Mouse (Mus musculus) stomach, embryonic 14.5 days (tissue): ENCODE data around the gene Wnk2. TPM values are rescaled to one million over a fixed set of nuclear protein-coding genes. Genes with fewer than 3 reads are reported as not detected.

Experiments
- ATAC-seq: fragments of 200-750 bp; cut with Nextera tagmentation; 2 replicates; pipeline ENCODE4 v1.8.0; 2017; ENCODE audit warnings: low read depth, moderate TSS enrichment; ENCODE audit not compliant: insufficient number of reproducible peaks, insufficient read depth, low FRiP score
- H3K27ac ChIP-seq: fragments of 300-500 bp; sonication (generic); 2 replicates; pipeline ENCODE4 v1.5.1; 2014; ENCODE audit warnings: mild to moderate bottlenecking, low read length, moderate library complexity, mixed read lengths
- H3K27me3 ChIP-seq: fragments of 300-500 bp; sonication (generic); 2 replicates; pipeline ENCODE4 v1.6.1; 2014; ENCODE audit warnings: low read length, control low read depth, mixed read lengths; ENCODE audit not compliant: control insufficient read depth, insufficient read depth
- H3K36me3 ChIP-seq: fragments of 300-500 bp; sonication (generic); 2 replicates; pipeline ENCODE4 v1.6.1; 2014; ENCODE audit warnings: mild to moderate bottlenecking, control low read depth, low read length, moderate library complexity, mixed read lengths; ENCODE audit not compliant: control insufficient read depth, insufficient read depth
- H3K4me1 ChIP-seq: fragments of 300-500 bp; sonication (generic); 2 replicates; pipeline ENCODE4 v1.6.1; 2014; ENCODE audit warnings: low read length, control low read depth, mixed read lengths; ENCODE audit not compliant: control insufficient read depth, insufficient read depth
- H3K4me2 ChIP-seq: fragments of 300-500 bp; sonication (generic); replicated peaks from 2 replicates; pipeline ENCODE4 v1.6.1; 2014; ENCODE audit warnings: low read depth, low read length, control low read depth
- H3K4me3 ChIP-seq: fragments of 300-500 bp; sonication (generic); 2 replicates; pipeline ENCODE4 v1.5.1; 2014; ENCODE audit warnings: low read depth, low read length, control low read depth
- H3K9ac ChIP-seq: fragments of 300-500 bp; sonication (generic); replicated peaks from 2 replicates; pipeline ENCODE4 v1.6.1; 2014; ENCODE audit warnings: low read depth, mild to moderate bottlenecking, control low read depth, low read length, moderate library complexity, mixed read lengths
- H3K9me3 ChIP-seq: fragments of 300-500 bp; sonication (generic); 2 replicates; pipeline ENCODE4 v1.6.1; 2016; ENCODE audit warnings: low read depth, low read length, control low read depth; ENCODE audit not compliant: control insufficient read depth
- WGBS: fragments of 180-500 bp; shearing (Covaris S2); extraction: QIAGEN DNeasy Blood & Tissue Kit; methylation state at CpG from one replicate; pipeline ENCODE4 v1.1.7; 2014; 5-methylcytosine and 5-hydroxymethylcytosine counted together
- polyA plus RNA-seq: library from polyadenylated mRNA; unstranded; fragments of >200 nt; fragmentation: Nextera tagmentation; extraction: Ambion mirVana; gene quantifications from 2 replicates; pipeline ENCODE4 v1.2.1, GENCODE M21; 2014

The Wnk2 gene
- polyA plus RNA-seq, 1 experiment from 2014 or later, result 4.4 TPM

DNA sequence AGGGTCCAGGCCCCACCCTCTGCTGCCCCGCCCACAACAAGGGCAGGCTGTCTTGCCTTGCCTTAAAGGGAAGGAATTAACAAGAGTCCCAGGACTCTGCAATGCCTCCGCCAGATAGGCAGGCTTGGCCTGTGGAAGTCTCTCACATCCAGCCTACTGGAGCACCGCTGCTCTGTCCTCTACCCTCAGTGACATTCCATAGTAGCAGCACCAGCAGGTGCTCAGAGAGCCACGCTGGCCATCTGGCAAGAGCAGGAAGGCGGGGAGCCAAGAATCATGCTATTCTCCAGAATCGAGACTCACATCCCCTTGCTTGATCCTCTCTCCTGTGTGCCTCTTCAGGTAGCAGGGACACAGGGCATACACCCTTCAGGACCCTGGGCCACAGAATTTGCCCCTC lies 3.4 kb downstream of the Wnk2 start:
- Histone ChIP-seq H3K36me3 (no peaks in the 10 kb centered on the region), H3K9ac (no peak overlapping the region), H3K27me3 (0 out of 2 replicates have a peak, but pooled peaks cover 3% of the 10 kb centered on the region), H3K27ac (no peak overlapping the region), H3K9me3 (no peaks in the 10 kb centered on the region), H3K4me1 (peaks cover 13% of the 10 kb centered on the region), H3K4me3 (no peak overlapping the region), H3K4me2 (no peak overlapping the region)
- no peak for ATAC-seq
- 54% methylated on average over 6 of the region's 6 CpGs for WGBS

DNA sequence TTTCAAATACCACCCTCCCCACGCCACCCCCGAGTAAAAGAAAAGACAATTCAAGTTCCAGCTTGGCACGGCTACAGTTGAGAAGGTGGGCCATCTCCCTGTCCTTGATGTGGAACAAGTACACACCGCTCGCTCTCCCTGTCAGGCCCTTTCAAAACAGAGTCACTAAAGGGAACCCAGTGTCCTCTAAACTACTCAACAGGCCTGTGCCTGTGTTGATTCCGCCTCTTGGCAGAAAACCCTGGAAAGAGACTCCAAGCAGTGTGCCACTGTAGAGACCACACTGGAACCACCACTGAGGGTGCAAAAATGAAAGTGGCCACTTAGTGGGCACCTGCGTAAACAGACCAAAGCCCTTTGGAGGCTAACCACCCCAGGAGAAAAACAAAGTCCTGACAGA lies 4.5 kb downstream of the Wnk2 start:
- Histone ChIP-seq H3K9ac (no peak overlapping the region), H3K27ac (no peak overlapping the region), H3K4me1 (peaks cover 13% of the 10 kb centered on the region), H3K4me2 (no peak overlapping the region), H3K4me3 (no peak overlapping the region), H3K27me3 (0 out of 2 replicates have a peak, but pooled peaks cover 3% of the 10 kb centered on the region), H3K36me3 (no peaks in the 10 kb centered on the region), H3K9me3 (no peaks in the 10 kb centered on the region)
- 81% methylated on average over 7 of the region's 7 CpGs for WGBS
- no peak for ATAC-seq

DNA sequence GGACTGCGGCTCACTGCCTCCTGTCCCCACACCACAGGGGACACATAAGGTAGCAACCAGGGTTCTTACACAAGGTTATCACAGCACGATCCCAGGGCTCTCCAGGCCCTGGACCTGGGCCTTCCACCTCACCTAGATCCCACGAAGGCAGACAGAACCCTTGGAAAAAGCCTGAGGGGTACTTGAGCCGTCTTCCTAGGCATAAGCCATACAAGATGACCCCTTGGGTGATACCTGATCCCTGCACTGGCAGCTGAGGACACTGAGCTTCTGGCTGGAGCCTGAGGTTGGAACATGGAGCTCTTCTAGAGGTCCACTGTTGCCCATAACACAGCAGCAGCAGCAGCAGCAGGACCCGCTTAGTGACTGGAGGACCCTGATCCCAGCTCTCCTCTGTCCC lies 5.4 kb downstream of the Wnk2 start:
- WGBS, result 81% methylated on average over 5 of the region's 5 CpGs
- H3K4me1 ChIP-seq, result peaks cover 13% of the 10 kb centered on the region
- no peak overlapping the region for H3K9ac ChIP-seq
- no peak overlapping the region for H3K4me2 ChIP-seq
- H3K9me3 ChIP-seq, result no peaks in the 10 kb centered on the region
- no peak overlapping the region for H3K27ac ChIP-seq
- H3K36me3 ChIP-seq, result no peaks in the 10 kb centered on the region
- 0 out of 2 replicates have a peak, but pooled peaks cover 3% of the 10 kb centered on the region for H3K27me3 ChIP-seq
- H3K4me3 ChIP-seq, result no peak overlapping the region
- ATAC-seq, result no peak

DNA sequence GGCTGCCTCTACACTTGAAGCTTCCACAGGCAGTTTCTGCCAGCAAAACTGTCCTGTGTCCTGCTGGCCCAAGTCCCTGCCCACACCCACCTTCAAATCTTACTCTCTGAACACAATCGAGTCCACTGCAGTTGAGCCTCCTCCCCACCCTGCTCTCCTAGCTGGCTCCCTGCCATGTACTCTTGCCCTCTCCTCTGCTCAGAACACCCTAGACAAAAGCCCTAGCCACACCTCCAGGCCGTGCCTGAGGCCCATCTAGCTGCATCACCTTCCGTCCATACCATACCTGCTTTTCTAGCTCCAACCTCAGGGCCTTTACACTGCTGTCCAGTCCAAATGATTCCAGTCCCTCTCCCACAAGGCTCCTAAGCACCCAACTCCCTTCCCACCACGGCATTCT lies 7.2 kb downstream of the Wnk2 start:
- ATAC-seq, result peak; percentile 91
- H3K9ac ChIP-seq, result no peak overlapping the region
- no peak overlapping the region for H3K4me2 ChIP-seq
- peak overlapping the region; percentile 33; the same call in 1 of the 2 replicates for H3K27ac ChIP-seq
- no peak overlapping the region for H3K4me3 ChIP-seq
- H3K36me3 ChIP-seq, result no peaks in the 10 kb centered on the region
- H3K9me3 ChIP-seq, result no peaks in the 10 kb centered on the region
- H3K4me1 ChIP-seq, result peaks cover 13% of the 10 kb centered on the region
- no peaks in the 10 kb centered on the region for H3K27me3 ChIP-seq
- WGBS, result 55% methylated on average over 4 of the region's 4 CpGs

DNA sequence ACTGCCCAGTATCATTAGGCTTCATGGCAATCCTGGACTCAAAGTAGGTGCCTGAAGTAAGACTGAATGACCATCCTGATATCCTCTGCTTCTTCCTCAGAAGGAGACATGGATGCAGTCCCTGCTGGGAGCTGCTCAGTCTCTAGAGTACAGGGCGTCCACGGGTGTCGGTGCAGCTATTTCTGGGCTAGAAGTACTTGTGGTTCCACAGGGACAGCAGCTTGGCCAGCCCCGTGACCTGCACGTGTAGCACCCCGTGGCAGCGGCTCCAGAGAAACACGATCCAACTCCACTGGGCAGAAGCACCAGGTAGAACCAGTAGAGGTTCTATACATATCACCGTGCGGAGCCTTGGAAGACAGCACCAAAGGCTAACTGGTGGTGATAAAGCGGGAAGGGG lies 13.3 kb downstream of the Wnk2 start:
- no peak for ATAC-seq
- Histone ChIP-seq H3K9me3 (no peaks in the 10 kb centered on the region), H3K27me3 (no peaks in the 10 kb centered on the region), H3K9ac (no peak overlapping the region), H3K4me1 (peaks cover 21% of the 10 kb centered on the region), H3K4me3 (no peak overlapping the region), H3K27ac (no peak overlapping the region), H3K36me3 (no peaks in the 10 kb centered on the region), H3K4me2 (no peak overlapping the region)
- WGBS, result 90% methylated on average over 11 of the region's 11 CpGs

DNA sequence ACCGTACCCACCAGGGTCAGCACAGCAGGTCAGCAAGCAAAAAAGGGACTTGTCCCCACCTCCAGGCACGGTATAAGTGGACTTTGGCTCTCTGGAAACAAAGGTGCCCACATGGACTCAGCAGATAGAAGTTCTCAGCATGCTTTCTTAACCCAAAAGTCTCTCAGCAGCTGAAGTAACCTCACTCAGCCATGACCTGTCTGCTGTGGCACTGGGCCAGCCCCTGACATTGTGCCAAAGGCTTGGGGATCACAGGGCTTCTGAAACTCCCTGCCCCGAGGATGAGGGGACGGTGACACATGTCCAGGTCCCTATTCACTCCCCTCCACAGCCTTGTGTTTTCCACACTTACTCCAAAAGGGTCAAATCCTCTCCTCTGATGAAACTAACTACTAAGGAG lies 14.7 kb downstream of the Wnk2 start:
- H3K9me3 ChIP-seq, result no peaks in the 10 kb centered on the region
- no peak overlapping the region for H3K9ac ChIP-seq
- H3K4me3 ChIP-seq, result no peak overlapping the region
- ATAC-seq, result no peak
- no peak overlapping the region for H3K4me2 ChIP-seq
- no peaks in the 10 kb centered on the region for H3K27me3 ChIP-seq
- peaks cover 23% of the 10 kb centered on the region for H3K4me1 ChIP-seq
- no peaks in the 10 kb centered on the region for H3K36me3 ChIP-seq
- H3K27ac ChIP-seq, result no peak overlapping the region
- WGBS, result 77% methylated on average over 4 of the region's 4 CpGs

DNA sequence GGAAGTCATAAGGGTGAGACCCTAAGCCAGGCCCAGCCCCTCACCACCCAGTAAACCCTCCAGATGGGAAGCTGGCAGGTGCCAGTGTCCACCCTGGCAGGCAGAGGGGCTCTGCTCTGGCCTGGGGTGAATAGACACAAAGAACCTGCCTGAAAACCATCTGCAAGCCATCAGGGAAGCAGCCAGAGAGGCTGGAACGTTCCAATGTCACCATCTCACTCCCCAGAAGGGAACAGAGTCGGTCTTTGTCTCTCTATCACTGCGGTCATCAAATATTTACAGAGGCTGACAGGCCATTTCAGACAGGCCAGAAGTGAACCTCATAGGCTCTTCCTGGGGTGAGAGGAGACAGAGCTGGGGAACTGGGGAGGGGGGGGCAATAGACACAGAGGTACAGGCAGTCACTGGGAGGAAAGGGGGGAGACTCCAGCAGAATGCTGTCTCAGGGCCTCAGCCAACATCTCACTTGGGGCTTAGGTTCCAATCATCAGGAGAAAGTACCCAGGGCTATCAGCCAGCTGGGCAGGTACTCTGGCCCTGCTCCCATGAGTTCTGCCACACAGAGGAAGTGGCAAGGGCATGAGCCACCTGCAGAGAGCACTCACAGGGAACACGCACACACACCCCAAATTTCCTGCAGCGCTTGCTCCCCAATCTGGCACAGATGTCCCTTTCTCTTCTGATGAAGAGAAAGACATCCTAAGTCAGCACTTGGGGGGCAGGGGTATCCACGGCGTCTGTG lies 15.7 kb downstream of the Wnk2 start:
- H3K27me3 ChIP-seq, result no peaks in the 10 kb centered on the region
- H3K36me3 ChIP-seq, result no peaks in the 10 kb centered on the region
- H3K9ac ChIP-seq, result no peak overlapping the region
- no peak overlapping the region for H3K4me2 ChIP-seq
- peaks cover 30% of the 10 kb centered on the region for H3K4me1 ChIP-seq
- ATAC-seq, result no peak
- H3K9me3 ChIP-seq, result no peaks in the 10 kb centered on the region
- 62% methylated on average over 7 of the region's 7 CpGs for WGBS
- H3K4me3 ChIP-seq, result no peak overlapping the region
- peak overlapping the region; percentile 52; the same call in 1 of the 2 replicates for H3K27ac ChIP-seq

DNA sequence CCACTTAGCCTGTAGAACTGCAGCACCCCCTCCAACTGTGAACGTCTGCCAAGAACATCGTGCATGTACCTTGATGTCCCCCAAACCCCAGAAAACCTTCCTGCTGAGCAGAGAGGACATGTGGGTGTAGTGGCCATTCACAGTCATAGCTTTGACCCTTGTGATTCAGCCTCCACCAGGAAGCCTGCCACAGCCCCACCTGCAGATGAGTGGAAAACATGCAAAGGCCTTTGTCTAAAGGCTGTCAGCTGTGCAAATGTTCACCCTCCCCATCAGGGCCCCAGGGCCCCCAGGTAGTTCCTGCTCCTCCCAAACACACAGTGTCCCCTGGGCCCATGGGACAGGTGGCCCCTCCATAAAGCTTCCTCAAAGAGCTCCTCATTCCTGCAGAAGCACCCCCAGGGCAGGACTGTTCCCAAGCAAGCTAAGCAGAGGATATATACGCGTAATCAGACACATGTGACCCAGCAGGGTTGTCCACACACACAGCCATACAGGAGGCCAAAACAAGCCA lies 16.4 kb downstream of the Wnk2 start:
- no peaks in the 10 kb centered on the region for H3K9me3 ChIP-seq
- H3K27me3 ChIP-seq, result no peaks in the 10 kb centered on the region
- peaks cover 30% of the 10 kb centered on the region for H3K4me1 ChIP-seq
- ATAC-seq, result no peak
- H3K27ac ChIP-seq, result peak overlapping the region; percentile 52; the same call in 1 of the 2 replicates
- no peak overlapping the region for H3K9ac ChIP-seq
- no peak overlapping the region for H3K4me2 ChIP-seq
- no peaks in the 10 kb centered on the region for H3K36me3 ChIP-seq
- H3K4me3 ChIP-seq, result no peak overlapping the region
- 71% methylated on average over 4 of the region's 4 CpGs for WGBS
